Mouse (Mus musculus): ENCODE measurements around the gene Gm3417.

DNA sequence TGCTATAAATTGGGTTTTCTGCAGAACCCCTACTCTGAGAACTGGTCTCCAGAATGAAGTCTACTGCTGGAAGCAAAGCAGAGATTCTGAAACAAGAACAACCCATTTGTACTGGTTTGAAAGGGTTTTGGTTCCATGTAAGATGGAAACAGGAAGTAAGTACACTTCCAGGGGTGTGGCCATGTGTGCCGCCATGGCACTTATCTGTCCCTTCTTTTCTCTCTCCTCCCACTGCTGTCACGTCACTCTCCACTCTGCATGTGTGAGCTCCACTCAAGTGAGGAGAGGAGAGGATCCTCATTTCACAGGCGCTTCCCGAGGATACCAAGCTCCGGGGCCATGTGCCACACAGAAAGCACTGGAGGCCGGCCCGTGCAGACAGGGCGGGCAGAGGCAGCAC is 25.1 kb downstream of the Gm3417 start:
- TF ChIP-seq CTCF (IDR thresholded peaks at IDR 0.05; ENCODE audit: low read depth) (no peak), EP300 (IDR thresholded peaks at IDR 0.05; ENCODE audit: low read depth) (no peak)

Measured in heart, postnatal 0 days (tissue).